Mouse (Mus musculus): ENCODE measurements around the gene Dennd1b. TPM values are rescaled to one million over a fixed set of nuclear protein-coding genes. Genes with fewer than 3 reads are reported as not detected.

Gene Dennd1b
- polyA plus RNA-seq, 1 experiment = 6.1 TPM

DNA sequence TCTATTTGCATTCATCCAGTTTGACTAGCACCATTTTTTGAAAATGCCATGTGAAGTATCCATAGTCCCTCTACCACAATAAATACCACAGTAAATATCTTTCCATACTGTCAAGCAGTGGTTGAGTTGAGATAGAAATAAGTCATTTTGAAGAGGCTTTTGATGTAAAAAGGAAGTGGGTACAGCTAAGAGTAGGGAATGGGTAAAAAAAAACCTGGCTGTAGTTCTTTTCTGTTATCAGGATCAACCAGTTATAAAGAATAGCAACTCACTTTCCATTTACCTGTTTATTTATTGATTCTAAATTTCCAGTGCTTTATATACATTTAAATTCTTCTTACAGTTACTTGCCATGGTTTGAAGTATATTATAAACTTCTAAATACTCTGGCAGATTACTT is 89.8 kb downstream of the Dennd1b start:
- no peak overlapping the region for H3K4me3 ChIP-seq (ENCODE audit: insufficient read depth, low read depth, low read length)

DNA sequence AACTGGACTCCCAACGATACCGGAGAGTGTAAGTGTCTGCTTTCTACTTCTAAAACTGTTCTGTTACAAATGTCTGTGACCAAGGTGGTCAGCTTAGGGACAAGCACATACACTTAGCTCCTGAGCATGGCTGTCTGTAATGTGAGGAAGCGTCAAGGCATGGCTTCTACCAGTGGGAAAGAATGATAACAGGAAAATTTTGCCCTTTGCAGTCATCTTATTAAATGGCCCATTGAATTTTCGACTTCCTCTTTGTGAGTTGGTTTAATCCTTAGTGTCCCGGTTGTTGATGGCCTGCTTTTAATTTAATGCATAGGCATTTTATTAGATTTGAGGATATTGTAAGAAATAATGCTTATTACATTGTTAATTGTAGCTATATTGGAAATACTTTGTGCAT is 97.1 kb downstream of the Dennd1b start:
- peaks cover 2% of the 10 kb centered on the region; the same call in 1 of the 2 replicates for H3K36me3 ChIP-seq (ENCODE audit: control insufficient read depth, insufficient read depth, low read length)
- 91% methylated on average over 5 of the region's 5 CpGs for WGBS
- DNase-seq = no peak
- H3K4me1 ChIP-seq (ENCODE audit: control insufficient read depth, insufficient read depth, low read length) = no peaks in the 10 kb centered on the region
- H3K27ac ChIP-seq (ENCODE audit: insufficient read depth, low read depth, low read length) = no peak overlapping the region
- H3K27me3 ChIP-seq (replicated peaks; ENCODE audit: control insufficient read depth, insufficient read depth, low read length) = no peaks in the 10 kb centered on the region
- no peak for TF ChIP-seq CTCF (conservative IDR thresholded peaks at IDR 0.05; ENCODE audit: insufficient read depth, insufficient read length, low read depth, low read length)
- no peak for TF ChIP-seq POLR2A (IDR thresholded peaks at IDR 0.05; ENCODE audit: low read depth, low read length)
- H3K4me3 ChIP-seq (ENCODE audit: insufficient read depth, low read depth, low read length) = no peak overlapping the region

More for the DNA sequence above, 89.8 kb downstream of the Dennd1b start:
- Histone ChIP-seq H3K36me3 (ENCODE audit: control insufficient read depth, insufficient read depth, low read length) (no peaks in the 10 kb centered on the region; the same call in 1 of the 2 replicates), H3K27me3 (replicated peaks; ENCODE audit: control insufficient read depth, insufficient read depth, low read length) (no peaks in the 10 kb centered on the region), H3K27ac (ENCODE audit: insufficient read depth, low read depth, low read length) (no peak overlapping the region), H3K4me1 (ENCODE audit: control insufficient read depth, insufficient read depth, low read length) (no peaks in the 10 kb centered on the region)
- TF ChIP-seq POLR2A (IDR thresholded peaks at IDR 0.05; ENCODE audit: low read depth, low read length) (no peak), CTCF (conservative IDR thresholded peaks at IDR 0.05; ENCODE audit: insufficient read depth, insufficient read length, low read depth, low read length) (no peak)
- DNase-seq = no peak

DNA sequence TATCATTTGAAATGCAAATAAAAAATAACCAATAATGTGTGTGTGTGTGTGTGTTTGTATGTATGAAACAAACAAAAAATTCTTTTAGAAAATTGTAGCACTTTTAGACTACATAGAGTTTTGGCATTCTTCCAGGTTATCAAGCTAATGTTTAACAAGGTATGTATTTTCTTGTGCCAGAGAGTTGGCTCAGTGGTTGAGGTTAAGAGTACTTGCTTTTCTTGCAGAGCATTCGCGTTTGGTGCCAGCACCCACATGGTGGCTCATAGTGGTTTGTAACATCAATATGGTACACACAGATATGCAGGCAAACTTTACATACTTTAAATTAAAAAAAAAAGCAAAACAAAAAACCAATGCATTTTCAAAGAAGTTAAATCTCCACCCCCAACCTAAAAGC is 101.5 kb downstream of the Dennd1b start:
- 42% methylated on average over 2 of the region's 2 CpGs for WGBS
- no peaks in the 10 kb centered on the region; the same call in 1 of the 2 replicates for H3K4me1 ChIP-seq (ENCODE audit: control insufficient read depth, insufficient read depth, low read length)
- peaks cover 2% of the 10 kb centered on the region; the same call in 1 of the 2 replicates for H3K36me3 ChIP-seq (ENCODE audit: control insufficient read depth, insufficient read depth, low read length)
- peak; percentile 73 for DNase-seq
- H3K27me3 ChIP-seq (replicated peaks; ENCODE audit: control insufficient read depth, insufficient read depth, low read length) = no peaks in the 10 kb centered on the region
- no peak overlapping the region for H3K27ac ChIP-seq (ENCODE audit: insufficient read depth, low read depth, low read length)
- TF ChIP-seq CTCF (conservative IDR thresholded peaks at IDR 0.05; ENCODE audit: insufficient read depth, insufficient read length, low read depth, low read length) (no peak), POLR2A (IDR thresholded peaks at IDR 0.05; ENCODE audit: low read depth, low read length) (no peak)
- no peak overlapping the region for H3K4me3 ChIP-seq (ENCODE audit: insufficient read depth, low read depth, low read length)

GRCm38 (mm10) chr1:139067210-139067609 is 104.0 kb downstream of the Dennd1b start:
- no peak for DNase-seq
- H3K4me1 ChIP-seq (ENCODE audit: control insufficient read depth, insufficient read depth, low read length) = no peaks in the 10 kb centered on the region; the same call in 1 of the 2 replicates
- TF ChIP-seq POLR2A (IDR thresholded peaks at IDR 0.05; ENCODE audit: low read depth, low read length) (no peak), CTCF (conservative IDR thresholded peaks at IDR 0.05; ENCODE audit: insufficient read depth, insufficient read length, low read depth, low read length) (no peak)
- H3K27ac ChIP-seq (ENCODE audit: insufficient read depth, low read depth, low read length) = no peak overlapping the region
- no peaks in the 10 kb centered on the region for H3K36me3 ChIP-seq (ENCODE audit: control insufficient read depth, insufficient read depth, low read length)
- WGBS = 77% methylated on average over 2 of the region's 2 CpGs
- no peak overlapping the region for H3K4me3 ChIP-seq (ENCODE audit: insufficient read depth, low read depth, low read length)
- no peaks in the 10 kb centered on the region for H3K27me3 ChIP-seq (replicated peaks; ENCODE audit: control insufficient read depth, insufficient read depth, low read length)

- H3K27me3 ChIP-seq (replicated peaks; ENCODE audit: control insufficient read depth, insufficient read depth, low read length) = no peaks in the 10 kb centered on the region
- no peak overlapping the region for H3K27ac ChIP-seq (ENCODE audit: insufficient read depth, low read depth, low read length)
- DNase-seq = peak; percentile 6
- 51% methylated on average over 2 of the region's 2 CpGs for WGBS
- H3K4me1 ChIP-seq (ENCODE audit: control insufficient read depth, insufficient read depth, low read length) = no peaks in the 10 kb centered on the region; the same call in 1 of the 2 replicates
- H3K4me3 ChIP-seq (ENCODE audit: insufficient read depth, low read depth, low read length) = no peak overlapping the region
- no peak for TF ChIP-seq CTCF (conservative IDR thresholded peaks at IDR 0.05; ENCODE audit: insufficient read depth, insufficient read length, low read depth, low read length)
- TF ChIP-seq POLR2A (IDR thresholded peaks at IDR 0.05; ENCODE audit: low read depth, low read length) = no peak
- H3K36me3 ChIP-seq (ENCODE audit: control insufficient read depth, insufficient read depth, low read length) = no peaks in the 10 kb centered on the region
These were observed 107.8 kb downstream of the Dennd1b start for GRCm38 (mm10) chr1:139071015-139071414.

GRCm38 (mm10) chr1:139075671-139076070 is 112.4 kb downstream of the Dennd1b start:
- no peaks in the 10 kb centered on the region for H3K4me1 ChIP-seq (ENCODE audit: control insufficient read depth, insufficient read depth, low read length)
- no peaks in the 10 kb centered on the region for H3K27me3 ChIP-seq (replicated peaks; ENCODE audit: control insufficient read depth, insufficient read depth, low read length)
- H3K36me3 ChIP-seq (ENCODE audit: control insufficient read depth, insufficient read depth, low read length) = no peaks in the 10 kb centered on the region
- H3K4me3 ChIP-seq (ENCODE audit: insufficient read depth, low read depth, low read length) = no peak overlapping the region
- no peak for DNase-seq
- H3K27ac ChIP-seq (ENCODE audit: insufficient read depth, low read depth, low read length) = no peak overlapping the region
- 82% methylated on average over 2 of the region's 2 CpGs for WGBS
- TF ChIP-seq POLR2A (IDR thresholded peaks at IDR 0.05; ENCODE audit: low read depth, low read length) = no peak
- no peak for TF ChIP-seq CTCF (conservative IDR thresholded peaks at IDR 0.05; ENCODE audit: insufficient read depth, insufficient read length, low read depth, low read length)

- TF ChIP-seq POLR2A (IDR thresholded peaks at IDR 0.05; ENCODE audit: low read depth, low read length) (no peak), CTCF (conservative IDR thresholded peaks at IDR 0.05; ENCODE audit: insufficient read depth, insufficient read length, low read depth, low read length) (no peak)
- no peaks in the 10 kb centered on the region for H3K27me3 ChIP-seq (replicated peaks; ENCODE audit: control insufficient read depth, insufficient read depth, low read length)
- H3K4me1 ChIP-seq (ENCODE audit: control insufficient read depth, insufficient read depth, low read length) = no peaks in the 10 kb centered on the region
- H3K27ac ChIP-seq (ENCODE audit: insufficient read depth, low read depth, low read length) = no peak overlapping the region
- WGBS = 91% methylated on average over 1 of the region's 1 CpGs
- DNase-seq = no peak
- H3K36me3 ChIP-seq (ENCODE audit: control insufficient read depth, insufficient read depth, low read length) = no peaks in the 10 kb centered on the region
- H3K4me3 ChIP-seq (ENCODE audit: insufficient read depth, low read depth, low read length) = no peak overlapping the region
These were observed 114.8 kb downstream of the Dennd1b start for GRCm38 (mm10) chr1:139077989-139078388.
